Mouse (Mus musculus) c-Kit-negative CD71-positive TER-119-positive erythroid progenitor cells, embryonic 14.5 days (primary cell): Measurements from ENCODE around the gene Eml1.

ENCODE experiments used
- DNase-seq: peaks from one replicate; pipeline ENCODE4 v3.0.0-alpha.2; 2013; ENCODE audit warnings: low read depth, low spot score

Eml1 gene

GRCm38 (mm10) chr12:108547251-108547875, 176.6 kb downstream of the Eml1 start:
- no peak for DNase-seq

- no peak for DNase-seq
Measured at GRCm38 (mm10) chr12:108551731-108552130, 181.0 kb downstream of the Eml1 start.

GRCm38 (mm10) chr12:108553079-108553478, 182.3 kb downstream of the Eml1 start:
- no peak for DNase-seq

GRCm38 (mm10) chr12:108554120-108554841, 183.5 kb downstream of the Eml1 start, which contains the start of gene Evl:
Gene Evl (plus strand): TSS chr12:108554720.
- DNase-seq, result no peak

- no peak for DNase-seq
Measured at GRCm38 (mm10) chr12:108554861-108555556, 184.3 kb downstream of the Eml1 start.

GRCm38 (mm10) chr12:108558194-108558593, 187.4 kb downstream of the Eml1 start:
- no peak for DNase-seq

GRCm38 (mm10) chr12:108563238-108563637, 192.5 kb downstream of the Eml1 start:
- no peak for DNase-seq

- DNase-seq, result no peak
Measured at GRCm38 (mm10) chr12:108564910-108565506, 194.3 kb downstream of the Eml1 start.

- DNase-seq, result no peak
Measured at GRCm38 (mm10) chr12:108579156-108579871, 208.6 kb downstream of the Eml1 start.

- DNase-seq, result no peak
Measured at GRCm38 (mm10) chr12:108583775-108584174, 213.0 kb downstream of the Eml1 start.
